Mouse (Mus musculus) kidney, adult 2 months (tissue): ENCODE measurements around the gene Pdcd1lg2. TPM values are rescaled to one million over a fixed set of nuclear protein-coding genes. Genes with fewer than 3 reads are reported as not detected.

Experiments used
- DNase-seq: peaks from one replicate; pipeline ENCODE4 v3.0.0; 2021
- H3K27ac ChIP-seq: fragments of 200-500 bp; 2 replicates; pipeline ENCODE4 v1.5.1; 2012; ENCODE audit warnings: low read depth, low read length, control low read depth, inconsistent platforms; ENCODE audit not compliant: insufficient read depth
- H3K27me3 ChIP-seq: fragments of 200-500 bp; replicated peaks from 2 replicates; pipeline ENCODE4 v1.6.1; 2012; ENCODE audit warnings: mild to moderate bottlenecking, moderate library complexity, low read length, inconsistent platforms; ENCODE audit not compliant: control insufficient read depth, insufficient read depth
- H3K36me3 ChIP-seq: fragments of 200-500 bp; 2 replicates; pipeline ENCODE4 v1.6.1; 2012; ENCODE audit warnings: mild to moderate bottlenecking, moderate library complexity, low read length, inconsistent platforms; ENCODE audit not compliant: control insufficient read depth, insufficient read depth
- H3K4me1 ChIP-seq: fragments of 200-500 bp; 2 replicates; pipeline ENCODE4 v1.6.1; 2011; ENCODE audit warnings: low read length; ENCODE audit not compliant: control insufficient read depth, insufficient read depth
- H3K4me3 ChIP-seq: fragments of 200-500 bp; 2 replicates; pipeline ENCODE4 v1.5.1; 2011; ENCODE audit warnings: mild to moderate bottlenecking, low read depth, low read length, control low read depth; ENCODE audit not compliant: insufficient read depth
- CTCF ChIP-seq: fragments of 200-500 bp; conservative IDR thresholded peaks from 2 replicates; pipeline ENCODE4 v1.5.1; 2011; ENCODE audit warnings: low read depth, mild to moderate bottlenecking, control low read depth, low read length, moderate library complexity, mixed read lengths; ENCODE audit not compliant: insufficient read depth, insufficient read length
- POLR2A ChIP-seq: fragments of 200-500 bp; IDR thresholded peaks from one replicate; pipeline ENCODE4 v1.6.1; 2011; ENCODE audit warnings: low read depth, low read length, control low read depth
- WGBS: fragments of 180-500 bp; shearing (Covaris S2); methylation state at CpG from one replicate; pipeline ENCODE4 v1.1.7; 2018; 5-methylcytosine and 5-hydroxymethylcytosine counted together
- polyA plus RNA-seq: library from polyadenylated mRNA; depleted of rRNA; stranded (reverse); fragments of >200 nt; gene quantifications from 2 replicates; pipeline ENCODE4 v1.2.3, GENCODE M21; 2012; rRNA removed

The Pdcd1lg2 gene
- 0.17 TPM in 1 of 2 replicates, not detected in the other for polyA plus RNA-seq

DNA sequence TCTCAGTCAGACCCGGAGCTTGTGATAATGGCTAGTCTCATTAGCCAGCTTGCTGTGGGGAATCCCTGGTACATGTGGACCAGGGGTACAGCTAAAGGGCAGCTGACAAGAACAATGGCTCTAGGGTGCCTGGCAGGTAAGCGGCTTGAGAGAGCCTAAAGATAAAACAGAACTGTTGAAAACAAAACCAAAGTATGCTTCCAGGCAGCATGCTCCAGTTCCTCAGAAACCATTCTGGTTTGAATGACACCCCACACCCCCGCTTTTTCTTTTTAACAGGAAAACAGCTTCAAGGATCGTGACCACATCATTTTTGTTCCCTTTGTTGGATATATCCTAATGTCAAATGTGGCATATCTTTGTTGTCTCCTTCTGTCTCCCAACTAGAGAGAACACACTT is at the start of gene Pdcd1lg2:
TSS of gene Pdcd1lg2 (plus strand) at position 301 of the 400 bp plus-strand sequence.
- Histone ChIP-seq H3K4me1 (no peaks in the 10 kb centered on the region), H3K27ac (no peak within 1 kb of the TSS), H3K4me3 (no peak within 1 kb of the TSS), H3K36me3 (no peaks in the 10 kb centered on the region), H3K27me3 (no peaks in the 10 kb centered on the region)
- TF ChIP-seq CTCF: no peak
- TF ChIP-seq POLR2A: no peak
- 89% methylated on average over 4 of the region's 4 CpGs for WGBS
- DNase-seq: no peak

DNA sequence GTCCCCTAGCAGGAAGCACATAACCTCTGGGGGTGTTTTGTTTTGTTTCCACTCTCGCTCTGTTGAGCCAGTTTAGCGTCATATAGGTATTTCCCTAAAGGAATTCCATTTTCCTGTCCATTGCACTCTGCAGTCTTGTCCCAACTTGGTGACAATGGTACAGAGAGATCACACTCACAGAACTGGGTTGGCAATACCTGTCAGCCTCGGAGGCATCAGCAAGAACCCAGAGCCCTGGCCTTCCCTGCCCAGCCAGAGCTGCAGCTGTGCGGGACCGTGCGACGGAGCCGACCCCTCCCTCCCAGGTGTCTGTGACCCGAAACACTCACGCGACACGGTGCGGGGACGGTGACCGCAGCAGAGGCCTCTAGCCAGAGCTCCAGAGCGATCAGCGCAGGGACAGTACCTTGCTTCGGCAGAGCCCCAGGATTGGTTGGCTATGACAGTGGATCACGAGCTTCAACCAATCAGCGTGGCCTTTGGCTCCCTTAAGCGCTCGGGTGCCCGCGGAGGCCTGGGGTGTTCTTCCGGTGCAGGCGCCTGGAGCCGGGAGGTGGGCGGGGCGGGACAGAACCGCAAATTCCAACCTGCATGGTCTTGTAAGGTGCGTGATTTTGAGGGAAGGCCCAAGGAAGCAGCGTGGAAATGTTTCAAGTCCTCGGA is 49.1 kb upstream of the Pdcd1lg2 start:
- Histone ChIP-seq H3K27me3 (no peaks in the 10 kb centered on the region), H3K27ac (peak overlapping the region; percentile 33; the same call in 1 of the 2 replicates), H3K4me1 (0 out of 2 replicates have a peak, but pooled peaks cover 7% of the 10 kb centered on the region), H3K4me3 (peak overlapping the region; percentile 62), H3K36me3 (no peaks in the 10 kb centered on the region)
- peak; percentile 97 for DNase-seq
- 1% methylated on average over 33 of the region's 33 CpGs for WGBS
- TF ChIP-seq CTCF (no peak), POLR2A (peak; percentile 66)

DNA sequence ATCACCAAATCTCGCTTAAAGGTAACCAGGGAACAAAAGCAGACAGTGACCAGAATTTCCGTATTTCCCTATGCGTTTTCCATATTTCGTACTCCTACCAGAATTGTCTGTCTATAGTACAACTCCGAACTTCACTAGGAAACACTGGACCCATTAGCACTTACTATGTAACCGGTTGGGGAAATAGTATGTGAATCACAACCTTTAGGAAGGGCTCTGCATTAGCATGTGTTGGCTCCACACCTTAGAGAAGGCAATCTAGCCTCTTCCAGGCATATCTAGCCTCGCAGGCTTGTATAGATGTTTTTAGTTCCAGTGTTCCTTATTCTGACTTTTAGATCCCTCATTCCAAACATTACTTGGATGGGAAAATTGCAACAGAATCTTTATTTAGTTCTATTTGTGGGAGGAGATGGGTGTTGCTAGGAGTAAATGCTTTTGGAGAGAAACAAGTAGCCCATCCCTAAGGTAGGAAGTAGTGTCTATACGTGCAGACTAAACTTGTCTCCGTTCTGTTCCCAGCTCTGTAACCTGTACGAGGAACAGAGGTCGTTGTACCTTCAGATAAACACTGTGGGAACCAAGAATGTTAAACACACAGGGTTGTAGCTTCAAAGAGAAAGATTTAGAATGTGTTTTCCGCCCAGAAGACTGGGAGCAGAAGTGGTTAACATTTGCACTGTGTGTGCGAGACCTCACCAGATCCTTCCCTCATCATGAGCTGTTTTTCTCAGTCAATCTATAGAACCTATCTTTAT is 48.4 kb upstream of the Pdcd1lg2 start:
- WGBS: 45% methylated on average over 13 of the region's 13 CpGs
- TF ChIP-seq POLR2A (no peak), CTCF (no peak)
- no peaks in the 10 kb centered on the region for H3K36me3 ChIP-seq
- DNase-seq: no peak
- H3K27me3 ChIP-seq: no peaks in the 10 kb centered on the region
- H3K4me3 ChIP-seq: peak overlapping the region; percentile 62
- H3K4me1 ChIP-seq: 0 out of 2 replicates have a peak, but pooled peaks cover 7% of the 10 kb centered on the region
- 0 out of 2 replicates have a peak overlapping the region, but pooled peaks have one; percentile 33 for H3K27ac ChIP-seq

- no peak overlapping the region for H3K4me3 ChIP-seq
- no peaks in the 10 kb centered on the region for H3K36me3 ChIP-seq
- no peaks in the 10 kb centered on the region for H3K27me3 ChIP-seq
- 84% methylated on average over 7 of the region's 7 CpGs for WGBS
- H3K4me1 ChIP-seq: 0 out of 2 replicates have a peak, but pooled peaks cover 7% of the 10 kb centered on the region
- no peak for DNase-seq
- TF ChIP-seq POLR2A (no peak), CTCF (no peak)
- H3K27ac ChIP-seq: no peak overlapping the region
Measured at GRCm38 (mm10) chr19:29363557-29363956, 47.2 kb upstream of the Pdcd1lg2 start.

DNA sequence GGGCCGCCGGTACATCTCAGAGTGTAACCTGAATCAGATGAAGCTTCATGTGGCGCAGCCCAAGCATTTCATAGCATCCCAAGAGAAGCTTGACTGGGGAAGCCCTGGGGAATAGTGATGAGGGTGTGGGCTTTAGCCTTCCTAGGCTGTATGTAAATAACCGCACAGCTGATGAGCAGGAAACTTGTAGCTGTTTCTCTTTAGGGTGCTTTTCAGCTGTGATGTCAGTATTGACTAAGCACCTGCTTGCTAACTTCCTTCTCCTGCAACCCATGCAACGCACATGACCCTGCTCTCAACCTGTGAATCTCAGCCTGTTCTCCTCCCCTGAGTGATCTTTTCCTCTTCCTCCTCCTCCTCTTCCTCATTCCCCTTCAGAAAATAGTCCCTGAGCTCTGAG is 46.6 kb upstream of the Pdcd1lg2 start:
- TF ChIP-seq CTCF: no peak
- no peak for TF ChIP-seq POLR2A
- H3K4me1 ChIP-seq: 0 out of 2 replicates have a peak, but pooled peaks cover 7% of the 10 kb centered on the region
- no peaks in the 10 kb centered on the region for H3K36me3 ChIP-seq
- WGBS: 85% methylated on average over 5 of the region's 5 CpGs
- H3K27ac ChIP-seq: no peak overlapping the region
- no peak overlapping the region for H3K4me3 ChIP-seq
- no peak for DNase-seq
- H3K27me3 ChIP-seq: no peaks in the 10 kb centered on the region

DNA sequence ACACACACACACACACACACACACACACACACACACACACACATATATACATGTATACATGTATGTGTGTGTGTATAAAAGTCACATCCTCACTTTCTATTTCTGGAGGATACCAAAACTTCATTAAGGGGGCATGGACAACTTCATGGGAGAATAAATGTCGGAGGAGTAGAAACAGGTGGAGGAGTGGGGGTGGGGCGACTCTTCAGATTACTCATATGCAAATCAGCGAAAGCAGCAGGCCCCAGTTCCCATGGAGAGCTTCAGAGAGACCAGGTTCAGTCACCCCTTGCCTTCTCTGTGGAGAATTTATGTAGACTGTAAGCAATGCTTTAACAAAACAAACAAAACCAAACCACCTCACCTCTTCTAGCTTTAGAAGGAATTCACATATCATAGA is 45.6 kb upstream of the Pdcd1lg2 start:
- no peak overlapping the region for H3K27ac ChIP-seq
- 47% methylated on average over 3 of the region's 3 CpGs for WGBS
- TF ChIP-seq POLR2A (no peak), CTCF (no peak)
- DNase-seq: no peak
- no peak overlapping the region for H3K4me3 ChIP-seq
- H3K27me3 ChIP-seq: no peaks in the 10 kb centered on the region
- no peaks in the 10 kb centered on the region for H3K36me3 ChIP-seq
- H3K4me1 ChIP-seq: 0 out of 2 replicates have a peak, but pooled peaks cover 7% of the 10 kb centered on the region

DNA sequence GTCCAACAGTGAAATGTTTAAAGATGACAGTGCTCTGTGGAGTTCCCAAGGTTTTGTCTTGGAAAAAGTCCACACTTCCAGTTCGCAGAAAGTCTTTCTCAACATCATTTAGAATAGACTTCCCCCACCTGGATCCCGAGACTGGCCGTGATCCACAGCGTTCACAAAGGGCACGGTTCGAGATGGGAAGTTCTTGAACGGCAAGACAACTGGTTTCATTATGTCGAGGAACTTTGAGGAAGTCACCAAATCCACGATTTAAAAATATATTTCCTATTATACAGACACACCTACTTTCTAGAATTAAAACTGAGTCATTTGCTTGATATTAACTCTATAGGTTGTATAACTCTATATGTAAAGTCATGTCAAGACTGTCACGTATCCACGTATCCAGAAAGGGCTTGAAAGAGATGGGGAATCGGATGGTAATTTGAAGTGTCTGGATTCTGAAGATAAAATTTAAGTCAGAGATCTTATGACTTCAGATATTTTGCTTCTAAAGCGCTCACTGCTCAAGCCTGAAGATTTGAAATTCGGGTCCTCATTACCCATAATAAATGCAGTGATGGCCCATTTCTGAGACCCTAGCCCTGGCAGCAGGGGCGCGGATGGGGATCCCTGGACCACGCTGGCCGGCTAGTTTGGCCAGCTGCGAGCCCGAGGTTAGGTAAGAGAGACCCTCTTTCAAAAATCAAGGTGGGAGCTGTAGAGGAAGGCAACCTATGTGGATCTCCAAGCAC is 44.3 kb upstream of the Pdcd1lg2 start:
- DNase-seq: peak; percentile 30
- Histone ChIP-seq H3K4me3 (peak overlapping the region; percentile 66), H3K27me3 (no peaks in the 10 kb centered on the region), H3K4me1 (0 out of 2 replicates have a peak, but pooled peaks cover 5% of the 10 kb centered on the region), H3K36me3 (no peaks in the 10 kb centered on the region), H3K27ac (peak overlapping the region; percentile 16; the same call in 1 of the 2 replicates)
- TF ChIP-seq POLR2A (no peak), CTCF (no peak)
- 50% methylated on average over 20 of the region's 20 CpGs for WGBS
